Mouse (Mus musculus) embryonic fibroblast, embryonic 13.5 days (primary cell): Measurements from ENCODE around the gene Rybp.

ENCODE experiments used
- CTCF ChIP-seq: IDR thresholded peaks from 2 replicates; pipeline ENCODE4 v1.5.1; 2011; ENCODE audit warnings: mild to moderate bottlenecking, control low read depth, low read length, moderate library complexity, borderline replicate concordance; ENCODE audit not compliant: insufficient read depth
- POLR2A ChIP-seq: IDR thresholded peaks from 2 replicates; pipeline ENCODE4 v1.6.1; 2011; ENCODE audit warnings: low read depth, mild to moderate bottlenecking, control low read depth, low read length, moderate library complexity

- no peak for TF ChIP-seq CTCF
- no peak for TF ChIP-seq POLR2A
Observed at GRCm38 (mm10) chr6:100206261-100206660, 81.0 kb downstream of the Rybp start.
